Mouse (Mus musculus): ENCODE results near the gene Arl5a. TPM values are rescaled to one million over a fixed set of nuclear protein-coding genes. Genes with fewer than 3 reads are reported as not detected.

Gene Arl5a
- 24.6 and 27.8 TPM in 2 replicates for total RNA-seq (2014; fragmentation: Nextera tagmentation)
- 32.3 and 43.1 TPM in 2 replicates for total RNA-seq (2017)

DNA sequence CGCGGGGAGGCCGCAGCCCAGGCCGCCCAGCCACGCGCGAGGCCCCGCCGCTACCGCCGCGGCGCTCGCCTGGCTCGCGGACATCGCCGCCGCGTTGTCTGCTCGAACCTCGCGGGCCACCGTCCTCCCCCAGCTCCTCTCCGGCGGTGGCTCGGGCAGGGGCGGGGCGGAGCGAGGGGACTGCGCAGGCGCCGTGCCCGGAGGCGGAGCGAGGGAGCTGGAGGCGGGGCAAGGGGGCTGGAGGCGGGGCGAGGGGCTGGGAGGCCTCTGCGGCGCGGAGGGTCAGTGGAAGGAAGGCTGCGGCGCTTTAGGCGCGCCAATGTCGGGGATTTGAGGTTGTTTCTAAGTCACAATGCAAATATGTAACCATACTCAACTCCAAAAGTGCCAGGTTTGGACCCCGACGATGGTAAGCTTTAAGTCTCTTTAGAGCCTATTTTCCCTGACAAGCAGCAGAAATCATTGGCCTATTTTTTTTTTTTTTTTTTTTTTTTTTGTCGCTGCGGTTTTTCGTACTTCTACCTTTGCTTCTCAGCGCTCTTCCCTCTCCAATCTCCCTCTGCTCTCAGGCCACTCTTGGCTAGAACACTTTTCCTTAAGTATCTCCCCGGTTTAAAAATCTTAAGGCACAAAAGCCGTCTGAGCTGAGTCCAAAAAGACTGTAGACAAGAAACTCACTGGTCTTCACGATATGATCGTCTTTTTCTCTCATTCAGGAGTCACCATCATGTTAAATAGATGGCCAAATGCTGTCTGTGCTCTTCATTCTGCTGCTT lies at the start of gene Arl5a:
TSS of gene Arl5a (minus strand) at position 155 of the 776 bp plus-strand sequence.
- peak; percentile 89 for ATAC-seq (replicated peaks; ENCODE audit: poor library complexity, severe bottlenecking)

DNA sequence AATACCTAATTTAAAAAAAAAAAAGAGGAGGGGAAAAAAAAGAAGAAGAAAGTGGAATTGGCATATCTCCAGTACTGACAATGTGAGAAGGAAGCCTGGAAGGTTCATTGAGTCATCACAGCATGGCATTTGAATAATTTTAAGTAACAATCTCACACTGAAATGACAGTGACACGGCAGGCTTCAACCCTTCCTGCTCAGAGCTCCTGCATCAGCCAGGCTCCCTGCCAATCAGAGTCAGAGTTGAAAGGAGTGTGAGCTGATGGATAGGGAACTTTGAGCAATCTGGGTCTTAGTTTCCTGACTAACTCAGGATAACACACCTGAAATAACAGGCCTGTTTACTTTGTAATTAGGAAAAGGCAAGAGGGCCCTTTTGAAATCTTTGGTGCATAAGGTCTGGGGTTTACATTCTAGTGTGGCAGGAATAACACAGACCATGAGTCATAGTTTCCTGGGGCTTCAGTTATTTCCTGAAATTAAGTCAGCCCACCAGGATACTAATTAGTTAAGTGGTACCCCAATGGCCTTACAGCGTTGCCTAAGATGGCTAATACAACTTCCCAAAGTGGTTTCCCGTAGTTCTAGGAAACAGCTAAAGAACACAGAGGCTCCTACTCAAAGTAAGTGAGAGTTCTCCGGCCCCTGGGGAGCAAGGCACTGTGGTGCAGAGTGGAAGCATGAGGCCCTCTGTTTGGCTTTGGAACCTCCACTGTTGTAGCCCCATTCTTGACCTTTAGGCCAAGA lies 47.0 kb upstream of the Arl5a start:
- ATAC-seq (replicated peaks; ENCODE audit: poor library complexity, severe bottlenecking) = peak; percentile 56; the same call in 1 of the 2 replicates

DNA sequence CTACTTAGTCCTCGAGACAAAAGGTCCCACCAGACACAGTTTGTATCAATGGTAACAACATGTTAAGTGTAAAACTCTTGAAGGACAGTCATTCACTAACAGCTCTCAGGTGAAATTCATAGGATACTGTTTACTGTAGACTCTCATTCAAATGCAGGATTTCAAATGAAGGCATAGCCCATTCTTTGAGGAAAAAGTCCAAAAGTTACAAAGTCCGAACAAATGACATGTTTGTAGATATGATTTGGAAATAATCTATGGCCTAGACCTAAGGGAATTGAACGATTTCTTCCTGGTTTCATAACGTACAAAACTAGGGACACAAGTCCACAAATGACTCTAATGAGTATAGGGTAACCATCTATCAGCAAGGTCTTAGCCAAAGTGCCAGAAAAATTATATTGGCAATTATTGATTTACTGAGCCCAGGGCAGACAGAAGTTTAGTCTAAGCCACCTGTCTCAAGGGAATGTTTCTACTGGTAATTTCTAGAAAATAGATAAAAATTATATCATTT lies 45.4 kb upstream of the Arl5a start:
- ATAC-seq (replicated peaks; ENCODE audit: poor library complexity, severe bottlenecking) = no peak

DNA sequence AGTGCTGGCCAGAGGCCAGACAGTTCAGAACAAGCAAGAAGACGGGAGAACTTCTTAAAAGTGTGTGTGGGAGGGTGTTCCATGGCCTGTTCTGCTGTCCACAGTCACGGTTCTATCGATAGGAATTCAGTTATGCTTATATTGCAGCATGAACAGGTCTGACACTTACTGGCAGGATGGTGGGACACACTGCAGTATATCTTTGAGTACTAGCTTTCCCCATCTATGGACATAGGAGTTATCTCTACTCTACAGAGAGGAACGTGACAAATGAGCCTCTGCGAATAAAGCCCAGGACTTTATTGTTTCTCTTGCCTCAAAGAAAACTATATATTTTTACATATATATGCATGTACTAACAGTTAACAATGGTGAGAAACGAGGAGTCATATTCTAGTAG lies 42.9 kb upstream of the Arl5a start:
- no peak for ATAC-seq (replicated peaks; ENCODE audit: poor library complexity, severe bottlenecking)

DNA sequence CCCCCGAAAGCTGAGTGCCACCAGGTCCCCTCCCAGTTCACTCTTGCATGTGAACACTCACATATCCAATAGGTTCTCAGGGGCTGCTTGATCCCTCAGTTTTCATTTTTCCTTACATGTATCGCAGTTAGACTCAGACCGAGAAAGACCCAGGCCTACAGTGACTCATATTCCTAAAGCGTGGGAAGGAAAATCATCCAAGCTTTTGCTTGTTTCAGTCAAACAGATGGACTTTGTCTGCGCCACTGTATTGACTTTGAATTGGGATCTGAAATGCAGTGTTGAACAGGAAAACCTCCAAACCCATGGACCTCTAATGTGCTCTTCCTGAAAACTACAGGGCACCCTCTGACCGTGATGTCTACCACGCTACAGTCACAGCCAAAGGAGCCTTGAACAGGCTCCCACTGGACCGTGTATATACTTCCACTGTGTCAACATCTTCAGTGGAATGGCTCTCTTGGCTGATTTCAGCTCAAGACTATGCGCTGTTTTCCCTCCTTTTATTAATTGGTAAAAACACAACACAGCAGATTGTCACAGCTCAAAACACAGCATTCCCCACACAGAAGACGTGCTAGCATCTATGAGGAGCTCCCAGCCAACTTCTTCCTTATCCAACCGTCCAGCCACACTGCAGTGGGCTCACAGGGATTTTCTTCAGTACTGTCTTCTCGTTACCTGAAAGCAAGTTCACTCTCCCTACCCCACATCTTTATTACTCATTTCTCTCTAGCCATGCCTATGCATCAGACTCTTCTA lies 36.7 kb upstream of the Arl5a start:
- no peak for ATAC-seq (replicated peaks; ENCODE audit: poor library complexity, severe bottlenecking)

DNA sequence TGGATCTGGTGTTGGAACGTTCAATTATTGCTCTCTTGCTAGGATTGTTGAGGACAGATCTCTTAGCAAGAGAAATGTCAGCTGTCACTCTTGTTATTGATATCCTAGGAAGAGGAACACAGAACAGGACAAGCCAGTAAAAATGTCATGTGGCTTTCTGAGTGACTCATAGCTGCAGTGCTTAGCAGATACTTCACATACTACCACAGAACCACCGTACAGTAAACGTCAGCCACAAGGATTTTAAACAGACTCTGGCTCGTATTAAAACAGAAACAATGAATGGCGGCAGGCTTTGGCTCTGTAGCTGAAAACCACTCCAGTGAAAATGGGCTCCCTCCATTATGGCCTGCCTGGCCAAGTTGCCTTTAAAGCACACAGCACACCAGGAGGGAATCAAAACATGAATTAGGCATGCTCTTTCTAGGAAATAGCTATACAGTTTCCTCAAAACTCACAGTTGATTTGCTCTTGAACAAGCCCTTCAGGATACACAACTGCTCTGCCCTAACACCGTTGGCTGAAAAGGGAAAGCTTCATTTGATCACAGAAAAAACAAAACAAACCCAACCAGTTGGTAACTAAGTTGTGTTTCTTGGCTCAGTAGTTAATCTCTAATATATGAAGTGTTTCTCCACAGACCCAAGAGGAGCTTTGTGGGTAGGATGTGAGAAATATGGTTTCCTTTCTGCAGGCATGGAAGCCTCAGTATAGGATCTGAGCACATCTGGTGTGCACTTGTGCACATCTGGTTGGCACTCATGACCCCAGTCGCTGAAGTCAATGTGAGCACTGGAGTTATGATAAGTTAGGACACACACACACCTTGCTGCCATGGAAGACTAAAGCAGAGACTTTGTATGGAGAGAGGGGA lies 31.1 kb upstream of the Arl5a start:
- no peak for ATAC-seq (replicated peaks; ENCODE audit: poor library complexity, severe bottlenecking)

DNA sequence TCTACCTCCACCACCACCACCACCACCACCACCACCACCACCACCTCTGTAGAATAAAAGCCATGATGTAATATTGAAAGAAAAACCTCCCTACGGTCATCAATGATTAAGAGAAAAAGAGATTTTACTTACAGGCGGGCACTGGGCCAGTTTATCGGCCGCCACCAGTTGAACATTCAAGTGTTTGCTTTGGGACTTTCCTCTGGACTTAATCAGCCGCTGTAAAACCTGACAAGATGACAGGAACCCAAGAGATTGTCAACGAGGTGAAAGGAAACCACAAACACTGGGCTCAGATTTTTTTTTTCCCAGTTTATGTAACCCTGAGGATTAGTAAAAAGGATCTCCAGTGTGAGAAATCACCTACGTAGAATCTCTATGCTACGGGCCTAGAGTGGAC lies 25.1 kb upstream of the Arl5a start:
- no peak for ATAC-seq (replicated peaks; ENCODE audit: poor library complexity, severe bottlenecking)

DNA sequence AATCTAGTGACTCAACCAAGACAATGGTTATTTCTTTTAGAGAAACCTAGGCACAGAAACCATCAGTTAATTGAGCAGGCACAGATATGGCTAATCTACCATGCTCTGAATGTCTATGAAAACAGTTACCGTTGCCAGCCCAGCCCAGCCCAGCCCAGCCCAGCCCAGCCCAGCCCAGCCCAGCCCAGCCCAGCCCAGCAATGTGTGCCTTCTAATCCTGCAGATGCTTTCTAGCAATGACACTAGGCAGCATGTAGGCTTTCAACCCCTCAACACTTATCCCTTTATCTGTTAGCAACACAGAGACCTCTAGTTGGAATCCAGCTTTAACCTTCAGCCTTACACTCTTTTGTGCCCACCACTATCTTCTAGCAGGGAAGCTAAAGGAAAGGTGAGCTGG lies 24.2 kb upstream of the Arl5a start:
- no peak for ATAC-seq (replicated peaks; ENCODE audit: poor library complexity, severe bottlenecking)

DNA sequence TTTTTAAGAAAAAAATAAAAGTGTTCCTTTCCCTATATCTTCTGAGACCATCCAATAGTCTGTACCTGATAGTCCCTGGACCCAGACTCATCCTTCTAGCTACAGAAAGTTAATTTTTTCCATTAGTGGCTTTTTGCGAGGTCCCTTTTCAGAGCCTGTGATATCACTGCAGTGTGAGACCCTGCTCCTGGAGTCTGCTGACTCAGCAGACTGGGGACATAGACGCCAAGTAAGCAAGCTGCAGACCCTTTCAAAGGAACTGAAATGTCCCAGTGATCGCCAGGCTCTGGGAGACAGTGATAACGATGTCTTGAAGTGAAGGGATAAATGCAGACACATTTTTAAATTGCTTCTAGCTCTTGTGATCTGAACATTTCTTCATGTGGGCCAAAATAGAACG lies 21.9 kb upstream of the Arl5a start:
- ATAC-seq (replicated peaks; ENCODE audit: poor library complexity, severe bottlenecking) = no peak

DNA sequence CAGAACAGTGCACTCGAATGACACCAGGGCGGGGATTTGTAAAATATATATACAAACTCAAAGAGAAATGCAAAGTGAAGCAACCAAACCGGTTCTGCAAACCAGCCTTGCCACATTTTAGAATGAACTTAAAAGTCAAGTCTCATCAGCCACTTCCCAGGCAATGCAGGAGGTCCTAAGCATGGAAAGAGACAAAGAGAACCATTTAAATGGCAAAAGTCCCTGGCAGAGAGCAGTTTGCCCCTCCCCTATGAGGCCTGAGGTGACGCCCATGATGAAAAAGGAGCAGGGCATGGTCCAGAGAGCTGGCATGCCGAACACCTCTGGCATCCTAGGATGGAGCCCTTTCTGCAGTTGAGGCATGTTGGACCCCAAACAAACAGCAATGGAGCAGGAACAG lies 17.4 kb upstream of the Arl5a start:
- ATAC-seq (replicated peaks; ENCODE audit: poor library complexity, severe bottlenecking) = no peak

DNA sequence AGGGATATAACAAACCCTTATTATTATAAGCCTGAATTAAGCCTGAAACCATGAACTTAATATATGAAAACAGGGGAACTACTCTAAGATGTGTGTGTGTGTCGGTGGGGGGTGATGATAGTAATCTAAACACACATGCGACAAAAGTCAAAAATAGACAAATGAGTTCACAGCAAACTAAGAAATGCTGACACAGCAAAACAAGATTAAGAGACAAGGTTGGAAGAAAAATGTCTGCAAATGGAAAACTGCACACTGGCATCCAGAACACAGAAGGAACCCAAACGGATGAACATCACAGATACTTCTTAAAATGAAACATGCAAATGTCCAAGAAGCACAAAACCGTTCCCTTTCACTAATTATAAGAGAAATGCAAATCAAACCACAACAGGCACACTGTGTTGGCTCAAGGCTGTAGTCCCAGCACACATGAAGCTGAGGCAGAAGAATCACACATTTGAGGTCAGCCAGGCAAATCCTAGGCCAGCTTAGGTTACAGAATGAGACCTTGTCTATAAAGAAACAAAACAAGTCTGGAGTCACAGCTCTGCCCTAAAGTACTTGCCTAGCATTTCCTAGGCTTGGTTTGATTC lies 15.8 kb upstream of the Arl5a start:
- no peak for ATAC-seq (replicated peaks; ENCODE audit: poor library complexity, severe bottlenecking)

DNA sequence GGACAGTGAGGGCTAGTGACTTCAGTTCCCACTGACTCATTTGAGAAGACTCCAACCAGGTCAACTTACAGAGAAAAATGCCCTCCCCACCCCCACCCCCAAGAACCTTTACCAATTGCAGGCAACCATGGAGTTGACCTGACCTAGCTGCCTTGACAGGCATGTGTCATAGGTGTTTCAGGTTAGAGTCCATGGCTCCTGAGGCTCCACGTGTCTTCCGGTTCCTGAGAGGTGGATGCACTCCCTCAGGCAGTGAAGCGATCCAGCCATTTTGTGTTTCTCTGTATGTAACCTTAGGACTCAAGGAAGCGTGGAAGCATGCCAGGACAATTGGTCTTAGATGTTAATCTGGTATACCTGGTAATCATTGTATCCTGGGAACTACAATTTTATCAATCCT lies 13.7 kb upstream of the Arl5a start:
- no peak for ATAC-seq (replicated peaks; ENCODE audit: poor library complexity, severe bottlenecking)

DNA sequence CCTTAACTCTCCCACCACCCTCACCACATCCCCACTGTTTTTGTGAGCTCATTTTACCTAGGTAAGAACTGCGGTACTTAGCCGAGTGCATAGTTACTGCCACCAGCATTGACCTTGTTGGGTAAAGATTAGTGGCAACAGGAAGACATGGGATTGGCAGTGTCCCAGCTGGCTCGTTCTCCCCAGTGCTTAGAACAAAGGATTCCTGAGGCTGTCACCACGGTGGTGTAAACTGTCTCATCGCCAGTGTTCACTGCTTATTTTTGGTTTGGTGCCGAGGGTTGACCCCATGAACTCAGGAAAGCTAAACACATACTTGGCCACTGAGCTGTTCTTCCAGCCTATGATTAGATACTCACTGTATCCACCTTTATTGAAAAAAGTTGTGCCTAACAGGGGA lies 13.3 kb upstream of the Arl5a start:
- ATAC-seq (replicated peaks; ENCODE audit: poor library complexity, severe bottlenecking) = no peak

DNA sequence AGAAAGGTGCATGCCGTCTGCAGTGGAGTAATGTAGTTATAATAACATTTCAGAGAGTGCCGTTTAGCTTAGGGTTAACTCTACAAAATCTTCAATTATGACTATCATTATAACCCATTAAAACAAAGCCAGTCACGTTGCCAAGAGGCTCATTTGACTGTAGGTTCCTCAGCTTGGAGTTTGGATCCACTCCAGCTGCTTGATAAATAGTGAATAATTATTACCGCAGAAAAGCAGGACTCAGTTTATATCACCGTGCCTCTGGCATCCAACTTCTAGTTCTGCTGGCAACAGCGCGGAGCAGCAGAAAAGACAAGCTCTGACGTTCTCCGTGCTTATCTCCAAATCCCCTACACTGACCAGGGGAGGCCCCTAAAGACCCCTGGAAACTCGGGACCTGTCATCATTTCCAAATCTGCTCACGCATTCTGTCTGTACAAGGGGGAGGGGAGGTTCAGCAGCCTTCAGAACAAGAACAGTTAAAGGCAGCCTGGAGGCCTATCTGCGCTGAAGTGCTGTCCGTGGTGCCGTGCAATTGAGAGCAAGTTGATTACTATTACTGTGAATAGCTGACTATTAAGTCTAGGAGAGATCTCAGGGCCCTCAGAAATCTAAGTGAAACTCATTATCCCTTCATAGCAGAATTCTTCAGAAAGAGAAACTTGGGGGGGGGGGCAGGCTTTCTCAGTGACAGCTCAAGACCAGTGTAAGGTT lies 11.4 kb upstream of the Arl5a start:
- ATAC-seq (replicated peaks; ENCODE audit: poor library complexity, severe bottlenecking) = no peak

DNA sequence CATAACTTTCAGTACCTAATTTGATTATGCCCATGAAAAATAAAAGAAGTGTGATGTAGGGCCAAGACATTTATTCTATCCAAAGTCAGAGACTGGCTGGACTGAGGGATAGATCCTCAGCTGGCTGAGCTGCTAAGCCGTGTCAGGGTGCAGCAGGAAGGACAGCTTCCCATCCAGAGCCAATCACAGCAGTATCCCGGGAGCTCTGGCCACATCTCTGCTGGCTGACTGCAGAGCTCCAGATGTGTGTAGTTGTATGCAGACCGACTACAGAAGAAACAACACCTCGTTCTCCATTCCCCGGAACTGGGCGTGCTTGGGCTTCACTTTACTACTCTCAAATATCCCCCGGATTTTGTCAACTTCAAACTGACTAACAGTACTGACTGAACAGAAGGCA lies 8.7 kb upstream of the Arl5a start:
- no peak for ATAC-seq (replicated peaks; ENCODE audit: poor library complexity, severe bottlenecking)

DNA sequence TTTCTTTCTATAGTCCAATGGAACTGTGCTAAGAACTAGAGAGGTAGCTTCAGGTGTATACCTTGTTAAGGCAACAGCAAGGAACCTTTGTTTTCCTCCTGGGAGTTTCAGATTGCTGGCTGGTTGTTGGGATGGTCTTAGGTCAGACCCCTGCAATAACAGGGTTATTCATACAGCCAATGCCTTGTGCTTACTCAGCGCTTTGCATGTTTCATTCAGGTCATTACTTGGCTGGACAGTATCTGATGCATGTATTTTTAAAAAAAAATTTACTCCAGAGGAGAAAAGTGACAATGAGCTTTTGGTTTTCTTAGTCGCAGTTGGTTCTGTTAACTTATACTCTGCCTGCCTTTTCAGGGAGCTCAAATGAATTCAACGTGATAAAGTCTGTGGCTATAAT lies 2.7 kb upstream of the Arl5a start:
- no peak for ATAC-seq (replicated peaks; ENCODE audit: poor library complexity, severe bottlenecking)

DNA sequence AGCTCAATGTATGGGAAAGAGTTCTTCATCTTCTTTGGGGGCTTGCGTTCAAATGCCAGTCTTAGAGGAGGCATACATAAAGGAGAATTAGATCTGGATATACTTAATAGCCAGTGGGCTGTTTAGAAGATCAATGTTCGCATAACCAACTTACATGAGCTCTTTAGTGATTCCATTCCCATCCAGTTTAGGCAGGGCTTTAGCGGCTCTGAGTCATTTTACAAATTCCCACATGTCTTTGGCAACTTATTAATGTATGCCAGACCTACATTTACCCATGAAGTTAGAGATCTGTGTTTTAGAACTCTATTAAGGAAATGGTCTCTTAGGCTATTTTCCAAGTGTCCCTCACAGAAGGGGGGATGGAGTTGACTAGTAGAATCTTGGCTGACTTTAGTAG lies 1.3 kb upstream of the Arl5a start:
- ATAC-seq (replicated peaks; ENCODE audit: poor library complexity, severe bottlenecking) = no peak

DNA sequence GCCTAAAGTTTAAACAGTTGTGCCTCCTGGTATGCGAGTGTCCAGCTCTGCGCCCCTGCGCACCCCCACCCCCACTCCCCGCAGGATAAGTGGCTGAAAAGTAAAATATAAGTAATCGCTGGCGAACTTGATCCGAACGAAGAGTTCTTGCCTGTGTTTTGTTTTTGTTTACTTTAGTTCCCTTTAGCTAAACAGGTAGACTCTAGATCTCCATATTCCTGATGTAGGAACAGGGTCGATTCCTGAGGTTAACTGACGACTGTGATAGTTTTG lies 758 bp upstream of the Arl5a start:
- ATAC-seq (replicated peaks; ENCODE audit: poor library complexity, severe bottlenecking) = no peak

DNA sequence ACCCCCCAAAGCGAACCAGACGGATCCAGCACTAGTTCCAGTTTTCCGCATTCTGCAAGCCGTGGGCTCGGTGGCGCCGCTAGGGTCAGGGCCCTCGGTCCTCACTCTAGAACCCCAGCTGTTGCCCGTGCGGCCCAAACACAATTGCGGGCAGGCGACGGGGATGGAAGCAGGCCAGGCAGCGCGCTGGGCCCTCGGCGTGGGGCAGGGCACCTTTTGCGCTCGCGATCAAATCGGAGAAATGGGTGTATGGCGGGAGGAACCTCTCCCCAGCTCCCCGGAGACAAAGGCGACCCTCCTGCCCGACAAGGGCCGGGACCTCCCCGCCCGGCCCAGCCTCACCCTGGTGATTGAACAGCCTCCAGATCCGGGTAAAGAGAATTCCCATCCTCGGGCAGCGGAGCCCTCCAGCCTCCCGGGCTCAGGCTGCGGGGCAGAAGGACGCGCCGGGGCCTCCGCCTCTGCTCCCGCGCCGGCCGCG lies 413 bp downstream of the Arl5a start:
- ATAC-seq (replicated peaks; ENCODE audit: poor library complexity, severe bottlenecking) = peak; percentile 34

Measured in granulocyte monocyte progenitor cell, adult 5-6 weeks (primary cell).